Mouse (Mus musculus) heart, embryonic 15.5 days (tissue): ENCODE results near the gene Fam178b. TPM values are rescaled to one million over a fixed set of nuclear protein-coding genes. Genes with fewer than 3 reads are reported as not detected.
A peak's percentile ranks its signal among the peaks of the same experiment; 100 is the strongest.
"Not testable (repeated sequence)": the region's sequence is repeated elsewhere in the genome, so short reads cannot be mapped to it uniquely, and the experiment has no call there.

Experiments
- ATAC-seq: fragments of 200-750 bp; cut with Nextera tagmentation; replicated peaks from 2 replicates; pipeline ENCODE4 v1.8.0; 2017; ENCODE audit warnings: low read depth, moderate TSS enrichment; ENCODE audit not compliant: insufficient number of reproducible peaks, insufficient read depth, low FRiP score
- H3K27ac ChIP-seq: fragments of 300-500 bp; sonication (generic); 2 replicates; pipeline ENCODE4 v1.5.1; 2015; ENCODE audit warnings: mild to moderate bottlenecking, inconsistent platforms
- H3K27me3 ChIP-seq: fragments of 300-500 bp; sonication (generic); 2 replicates; pipeline ENCODE4 v1.6.1; 2015; ENCODE audit warnings: inconsistent platforms
- H3K36me3 ChIP-seq: fragments of 300-500 bp; sonication (generic); 2 replicates; pipeline ENCODE4 v1.6.1; 2015; ENCODE audit warnings: mild to moderate bottlenecking, inconsistent platforms
- H3K4me1 ChIP-seq: fragments of 300-500 bp; sonication (generic); replicated peaks from 2 replicates; pipeline ENCODE4 v1.6.1; 2015; ENCODE audit warnings: inconsistent platforms
- H3K4me2 ChIP-seq: fragments of 300-500 bp; sonication (generic); 2 replicates; pipeline ENCODE4 v1.6.1; 2015; ENCODE audit warnings: inconsistent platforms, mild to moderate bottlenecking, moderate library complexity
- H3K4me3 ChIP-seq: fragments of 300-500 bp; sonication (generic); 2 replicates; pipeline ENCODE4 v1.5.1; 2015; ENCODE audit warnings: mild to moderate bottlenecking, inconsistent platforms
- H3K9ac ChIP-seq: fragments of 300-500 bp; sonication (generic); 2 replicates; pipeline ENCODE4 v1.6.1; 2015; ENCODE audit warnings: mild to moderate bottlenecking, inconsistent platforms
- H3K9me3 ChIP-seq: fragments of 300-500 bp; sonication (generic); replicated peaks from 2 replicates; pipeline ENCODE4 v1.6.1; 2016; ENCODE audit warnings: inconsistent platforms
- WGBS: fragments of 180-500 bp; shearing (Covaris S2); methylation state at CpG from one replicate; pipeline ENCODE4 v1.1.7; 2015; ENCODE audit warnings: mixed read lengths; 5-methylcytosine and 5-hydroxymethylcytosine counted together
- polyA plus RNA-seq: library from polyadenylated mRNA; unstranded; fragments of >200 nt; fragmentation: Nextera tagmentation; extraction: Ambion mirVana; gene quantifications from 2 replicates; pipeline ENCODE4 v1.2.1, GENCODE M21; 2015

Gene Fam178b
- polyA plus RNA-seq, 1 experiment from 2014 or later: 0.68 TPM

DNA sequence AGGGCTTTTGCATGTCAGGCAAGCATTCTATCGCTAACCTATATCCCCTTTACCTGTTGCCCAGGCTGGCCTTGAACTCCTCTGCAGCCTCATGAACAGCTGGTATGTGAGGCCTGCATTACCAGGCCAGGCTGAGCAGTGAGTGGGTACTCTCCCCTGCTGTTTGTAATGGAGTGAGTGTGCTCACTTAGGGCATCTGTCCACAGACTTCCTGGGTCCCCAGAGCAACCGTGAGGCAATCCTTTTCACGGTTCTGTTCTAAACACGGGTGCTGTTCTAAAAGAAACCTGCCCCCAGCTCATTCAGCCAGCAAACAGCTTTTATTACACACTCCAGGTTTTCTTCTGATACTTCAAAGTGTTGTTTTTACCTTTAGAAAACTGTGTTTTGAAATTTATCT lies 144.3 kb downstream of the Fam178b start:
- no peaks in the 10 kb centered on the region for H3K9me3 ChIP-seq
- WGBS: 71% methylated on average over 4 of the region's 4 CpGs
- H3K9ac ChIP-seq: no peak overlapping the region
- H3K4me1 ChIP-seq: peaks cover 53% of the 10 kb centered on the region
- no peaks in the 10 kb centered on the region for H3K27me3 ChIP-seq
- H3K4me3 ChIP-seq: no peak overlapping the region
- H3K4me2 ChIP-seq: no peak overlapping the region
- peak overlapping the region; percentile 89 for H3K27ac ChIP-seq
- no peak for ATAC-seq
- H3K36me3 ChIP-seq: peaks cover 27% of the 10 kb centered on the region

DNA sequence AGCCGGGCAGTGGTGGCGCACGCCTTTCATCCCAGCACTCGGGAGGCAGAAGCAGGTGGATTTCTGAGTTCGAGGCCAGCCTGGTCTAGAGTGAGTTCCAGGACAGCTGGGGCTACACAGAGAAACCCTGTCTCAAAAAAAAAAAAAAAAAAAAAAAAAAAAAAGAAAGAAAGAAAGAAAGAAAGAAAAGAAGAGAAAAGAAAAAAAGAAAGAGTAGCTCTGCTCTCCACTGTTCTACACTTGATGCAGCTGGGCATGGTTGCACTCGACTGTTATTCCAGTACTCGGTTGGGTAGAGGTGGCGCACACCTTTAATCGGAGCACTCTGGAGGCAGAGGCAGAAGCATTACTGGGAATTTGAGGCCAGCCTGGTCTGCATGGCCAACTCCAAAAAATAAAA lies 146.2 kb downstream of the Fam178b start, which contains the start of gene Ankrd23:
Ankrd23 (minus strand) TSS at position 101 of the 400 bp plus-strand sequence.
- H3K9ac ChIP-seq: 0 out of 2 replicates have a peak within 1 kb of the TSS, but pooled peaks have one; percentile 5
- H3K4me2 ChIP-seq: peak within 1 kb of the TSS; percentile 16; the same call in 1 of the 2 replicates
- peaks cover 65% of the 10 kb centered on the region for H3K4me1 ChIP-seq
- peak within 1 kb of the TSS; percentile 92 for H3K27ac ChIP-seq
- H3K36me3 ChIP-seq: peaks cover 21% of the 10 kb centered on the region
- ATAC-seq, H3K4me3 ChIP-seq, H3K27me3 ChIP-seq, H3K9me3 ChIP-seq: not testable (repeated sequence)
- whole genome bisulfite sequencing: 79% methylated on average over 9 of the region's 9 CpGs

- Histone ChIP-seq H3K4me2 (no peak overlapping the region), H3K4me1 (peaks cover 69% of the 10 kb centered on the region), H3K9me3 (no peaks in the 10 kb centered on the region), H3K27ac (peak overlapping the region; percentile 92), H3K9ac (no peak overlapping the region), H3K4me3 (no peak overlapping the region), H3K27me3 (no peaks in the 10 kb centered on the region), H3K36me3 (peaks cover 17% of the 10 kb centered on the region)
- ATAC-seq: no peak
- 37% methylated on average over 8 of the region's 8 CpGs for WGBS
These were observed 146.6 kb downstream of the Fam178b start for GRCm38 (mm10) chr1:36536397-36536728.

GRCm38 (mm10) chr1:36535477-36536396 lies 147.2 kb downstream of the Fam178b start:
- H3K27me3 ChIP-seq: no peaks in the 10 kb centered on the region
- 62% methylated on average over 11 of the region's 11 CpGs for WGBS
- peak overlapping the region; percentile 92 for H3K27ac ChIP-seq
- peak; percentile 59 for ATAC-seq
- 0 out of 2 replicates have a peak overlapping the region, but pooled peaks have one; percentile 5 for H3K9ac ChIP-seq
- H3K4me1 ChIP-seq: peaks cover 74% of the 10 kb centered on the region
- H3K4me3 ChIP-seq: no peak overlapping the region
- peak overlapping the region; percentile 16; the same call in 1 of the 2 replicates for H3K4me2 ChIP-seq
- no peaks in the 10 kb centered on the region for H3K9me3 ChIP-seq
- H3K36me3 ChIP-seq: peaks cover 12% of the 10 kb centered on the region; the same call in 1 of the 2 replicates

- Histone ChIP-seq H3K27me3 (no peaks in the 10 kb centered on the region), H3K36me3 (0 out of 2 replicates have a peak, but pooled peaks cover 4% of the 10 kb centered on the region), H3K4me1 (peaks cover 82% of the 10 kb centered on the region), H3K27ac (peak overlapping the region; percentile 92), H3K4me2 (no peak overlapping the region; the same call in 1 of the 2 replicates), H3K4me3 (no peak overlapping the region), H3K9ac (no peak overlapping the region), H3K9me3 (no peaks in the 10 kb centered on the region)
- WGBS: 46% methylated on average over 6 of the region's 6 CpGs
- no peak for ATAC-seq
These were observed 148.4 kb downstream of the Fam178b start for GRCm38 (mm10) chr1:36534595-36535058.

DNA sequence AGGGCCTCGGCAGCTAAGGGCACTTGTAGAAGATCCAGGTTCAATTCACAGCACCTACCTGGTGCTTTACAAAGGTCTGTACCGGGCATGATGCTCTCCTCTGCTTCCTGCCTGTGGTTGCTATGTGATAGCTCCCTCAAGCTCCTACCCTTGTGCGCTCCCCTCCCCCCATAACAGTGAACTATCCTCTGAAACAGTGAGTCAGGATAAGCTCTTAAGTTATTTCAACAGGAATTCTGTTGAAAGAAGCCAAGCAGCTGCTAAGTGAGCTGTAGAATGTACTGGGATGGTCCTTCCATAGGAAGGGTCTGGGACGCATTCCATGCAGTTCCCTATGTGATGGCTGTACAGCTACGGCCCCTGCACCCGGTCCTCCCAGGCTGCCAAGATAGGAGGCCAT lies 149.4 kb downstream of the Fam178b start:
- WGBS: 68% methylated on average over 6 of the region's 6 CpGs

DNA sequence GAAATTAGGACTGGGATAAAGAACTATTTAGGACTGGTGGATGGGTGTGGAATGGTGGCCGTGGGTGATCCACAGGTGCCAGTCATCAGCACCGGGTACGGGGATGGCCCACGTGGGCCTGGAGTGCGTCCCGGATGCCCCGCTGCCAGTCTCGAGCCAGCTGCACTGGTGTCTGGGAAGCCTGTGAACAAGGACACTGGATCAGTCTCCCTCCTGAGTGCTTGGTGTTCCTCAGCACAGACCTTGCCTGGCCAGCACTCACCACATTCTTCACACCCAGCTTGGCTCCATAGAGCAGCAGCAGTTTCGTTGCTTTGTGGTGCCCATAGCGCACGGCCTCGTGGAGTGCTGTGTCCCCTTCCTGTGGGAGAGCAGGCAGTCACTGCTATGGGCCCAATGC lies 151.5 kb downstream of the Fam178b start:
- no peak overlapping the region for H3K4me2 ChIP-seq
- no peaks in the 10 kb centered on the region for H3K27me3 ChIP-seq
- no peak overlapping the region for H3K4me3 ChIP-seq
- H3K27ac ChIP-seq: peak overlapping the region; percentile 61
- 0 out of 2 replicates have a peak overlapping the region, but pooled peaks have one; percentile 19 for H3K9ac ChIP-seq
- 61% methylated on average over 12 of the region's 12 CpGs for WGBS
- no peak for ATAC-seq
- no peaks in the 10 kb centered on the region for H3K9me3 ChIP-seq
- no peaks in the 10 kb centered on the region for H3K36me3 ChIP-seq
- peaks cover 77% of the 10 kb centered on the region for H3K4me1 ChIP-seq

More for the DNA sequence above, 149.4 kb downstream of the Fam178b start:
- Histone ChIP-seq H3K27ac (peak overlapping the region; percentile 92), H3K9ac (no peak overlapping the region), H3K4me1 (peaks cover 80% of the 10 kb centered on the region), H3K36me3 (0 out of 2 replicates have a peak, but pooled peaks cover 4% of the 10 kb centered on the region), H3K9me3 (no peaks in the 10 kb centered on the region), H3K27me3 (no peaks in the 10 kb centered on the region), H3K4me2 (no peak overlapping the region), H3K4me3 (no peak overlapping the region)
- no peak for ATAC-seq

GRCm38 (mm10) chr1:36530962-36531361 lies 152.0 kb downstream of the Fam178b start:
- Histone ChIP-seq H3K27ac (peak overlapping the region; percentile 61), H3K4me2 (no peak overlapping the region), H3K9ac (no peak overlapping the region), H3K9me3 (no peaks in the 10 kb centered on the region), H3K27me3 (no peaks in the 10 kb centered on the region), H3K4me3 (no peak overlapping the region), H3K4me1 (peaks cover 72% of the 10 kb centered on the region), H3K36me3 (no peaks in the 10 kb centered on the region)
- no peak for ATAC-seq
- 84% methylated on average over 7 of the region's 7 CpGs for WGBS

- no peaks in the 10 kb centered on the region for H3K9me3 ChIP-seq
- no peak overlapping the region for H3K9ac ChIP-seq
- ATAC-seq: no peak
- no peak overlapping the region for H3K4me3 ChIP-seq
- H3K4me1 ChIP-seq: peaks cover 68% of the 10 kb centered on the region
- H3K36me3 ChIP-seq: peaks cover 4% of the 10 kb centered on the region
- no peaks in the 10 kb centered on the region for H3K27me3 ChIP-seq
- no peak overlapping the region for H3K4me2 ChIP-seq
- WGBS: 66% methylated on average over 8 of the region's 8 CpGs
- H3K27ac ChIP-seq: peak overlapping the region; percentile 61
These were observed 152.5 kb downstream of the Fam178b start for GRCm38 (mm10) chr1:36530485-36530884.

DNA sequence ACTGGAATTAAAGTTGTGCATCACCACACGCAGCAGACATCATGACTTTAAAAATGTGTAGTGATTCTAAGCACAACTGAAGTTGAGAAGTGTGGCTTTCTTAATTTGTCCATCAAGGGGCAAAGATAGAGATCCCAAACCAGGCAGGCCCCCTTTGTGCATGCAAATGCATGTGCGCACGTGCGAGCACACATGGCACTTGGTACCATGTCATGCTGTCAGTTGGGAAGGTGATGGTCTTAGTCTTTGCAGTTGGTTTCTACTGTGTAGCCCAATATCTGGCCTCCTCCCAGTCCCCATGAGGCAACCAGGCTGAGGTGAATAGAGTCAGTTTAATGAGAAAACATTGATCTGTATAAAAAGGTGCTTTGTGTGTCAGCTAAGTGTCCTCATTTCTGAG lies 153.1 kb downstream of the Fam178b start:
- Histone ChIP-seq H3K27me3 (no peaks in the 10 kb centered on the region), H3K9me3 (no peaks in the 10 kb centered on the region), H3K27ac (peak overlapping the region; percentile 61), H3K4me2 (no peak overlapping the region), H3K36me3 (peaks cover 10% of the 10 kb centered on the region), H3K4me1 (peaks cover 61% of the 10 kb centered on the region), H3K4me3 (no peak overlapping the region), H3K9ac (no peak overlapping the region)
- ATAC-seq: no peak
- WGBS: 94% methylated on average over 4 of the region's 4 CpGs

- 84% methylated on average over 4 of the region's 4 CpGs for WGBS
- no peak overlapping the region for H3K4me3 ChIP-seq
- H3K9ac ChIP-seq: no peak overlapping the region
- H3K4me1 ChIP-seq: peaks cover 58% of the 10 kb centered on the region
- H3K36me3 ChIP-seq: peaks cover 16% of the 10 kb centered on the region
- no peaks in the 10 kb centered on the region for H3K9me3 ChIP-seq
- no peak for ATAC-seq
- H3K4me2 ChIP-seq: no peak overlapping the region
- no peaks in the 10 kb centered on the region for H3K27me3 ChIP-seq
- no peak overlapping the region for H3K27ac ChIP-seq
These were observed 153.7 kb downstream of the Fam178b start for GRCm38 (mm10) chr1:36529274-36529673.
